Mouse (Mus musculus): ENCODE data around the gene Ggcx.

Ggcx gene

DNA sequence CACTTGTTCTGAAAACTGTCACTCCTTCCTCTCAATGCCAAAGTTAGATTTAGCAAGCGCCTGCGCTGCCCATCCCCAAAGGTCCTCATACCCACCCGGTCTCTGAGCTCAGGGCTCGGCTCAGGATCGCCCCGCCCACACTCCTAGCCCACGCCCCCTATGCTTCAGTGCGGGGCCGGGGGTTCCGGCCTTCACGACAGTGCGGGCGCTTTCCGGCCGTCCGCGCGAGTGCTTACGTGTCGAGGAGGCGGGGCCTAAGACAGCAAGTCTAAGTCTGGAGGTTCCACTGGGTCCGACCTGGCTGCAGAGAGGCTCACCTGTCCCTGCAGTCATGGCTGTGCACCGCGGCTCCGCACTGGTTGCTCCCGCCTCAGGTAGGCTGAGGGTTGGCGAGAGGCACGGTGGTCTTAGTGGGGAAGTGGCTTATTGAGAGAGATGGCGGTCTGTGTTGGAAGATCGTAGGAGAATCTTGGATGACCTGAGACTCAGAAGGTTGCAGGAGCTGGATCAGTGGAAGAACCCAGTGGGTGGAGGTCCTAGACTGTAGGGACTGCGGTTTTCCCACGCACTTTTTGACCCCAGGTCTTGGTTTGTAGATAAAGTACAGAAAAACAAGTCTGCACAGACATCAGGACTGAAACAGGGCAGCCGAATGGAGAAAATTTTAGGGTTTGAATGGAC, at the start of gene Ggcx:
Gene Ggcx (plus strand): TSS at position 233 of the 681 bp plus-strand sequence.
- in situ Hi-C loops (cut with MboI; ENCODE audit: low pct_unique_long_range_greater_than_20kb in 1 of 2, low sequenced_read_pairs in 2 of 2, unreplicated experiment in 1 of 2): loop anchor here in 1 of 2 experiments (25.0 kb wide), 1 partner anchor 423 kb away; no protein-coding TSS in a partner anchor

DNA sequence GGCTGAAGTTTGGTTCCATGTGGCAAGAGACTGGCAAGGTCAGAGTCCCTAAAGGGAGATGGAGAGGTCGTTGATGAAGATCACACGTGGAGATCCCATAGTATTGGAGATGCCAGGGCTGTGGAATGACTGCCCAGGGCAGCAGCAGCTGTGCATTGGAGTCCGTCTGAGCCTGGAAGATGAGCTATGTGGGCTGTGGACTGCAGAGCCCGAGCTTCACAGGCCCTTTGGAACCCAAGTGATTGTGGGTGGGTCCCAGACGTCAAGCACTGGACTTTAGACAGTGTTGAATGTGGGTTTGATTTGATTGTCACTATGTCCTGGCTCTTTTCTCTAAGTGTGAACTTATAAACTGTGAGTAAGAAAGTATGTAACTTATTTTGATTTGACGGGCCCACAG, 49.1 kb upstream of the Ggcx start:
- in situ Hi-C loops (cut with MboI; ENCODE audit: low pct_unique_long_range_greater_than_20kb in 1 of 2, low sequenced_read_pairs in 2 of 2, unreplicated experiment in 1 of 2): no loop called here

DNA sequence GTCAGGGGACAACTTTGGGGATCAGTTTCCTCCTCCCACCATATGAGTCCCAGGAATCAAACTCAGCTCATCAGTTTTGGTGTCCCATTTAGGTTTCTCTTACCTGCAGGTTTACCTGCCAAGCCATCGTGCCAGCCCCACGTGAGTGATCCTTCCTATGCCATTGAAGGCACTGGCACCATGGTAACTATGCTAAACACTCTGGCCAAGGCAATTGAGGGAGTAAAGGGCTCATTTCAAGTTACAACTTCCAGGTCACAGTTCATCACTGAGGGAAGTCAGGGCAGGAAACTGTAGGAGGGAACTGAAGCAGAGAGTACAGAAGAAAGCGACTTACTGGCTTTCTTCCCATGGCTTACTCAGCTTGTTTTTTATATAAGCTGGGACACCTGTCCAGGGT, 47.8 kb upstream of the Ggcx start:
- in situ Hi-C loops (cut with MboI; ENCODE audit: low pct_unique_long_range_greater_than_20kb in 1 of 2, low sequenced_read_pairs in 2 of 2, unreplicated experiment in 1 of 2): no loop called here

DNA sequence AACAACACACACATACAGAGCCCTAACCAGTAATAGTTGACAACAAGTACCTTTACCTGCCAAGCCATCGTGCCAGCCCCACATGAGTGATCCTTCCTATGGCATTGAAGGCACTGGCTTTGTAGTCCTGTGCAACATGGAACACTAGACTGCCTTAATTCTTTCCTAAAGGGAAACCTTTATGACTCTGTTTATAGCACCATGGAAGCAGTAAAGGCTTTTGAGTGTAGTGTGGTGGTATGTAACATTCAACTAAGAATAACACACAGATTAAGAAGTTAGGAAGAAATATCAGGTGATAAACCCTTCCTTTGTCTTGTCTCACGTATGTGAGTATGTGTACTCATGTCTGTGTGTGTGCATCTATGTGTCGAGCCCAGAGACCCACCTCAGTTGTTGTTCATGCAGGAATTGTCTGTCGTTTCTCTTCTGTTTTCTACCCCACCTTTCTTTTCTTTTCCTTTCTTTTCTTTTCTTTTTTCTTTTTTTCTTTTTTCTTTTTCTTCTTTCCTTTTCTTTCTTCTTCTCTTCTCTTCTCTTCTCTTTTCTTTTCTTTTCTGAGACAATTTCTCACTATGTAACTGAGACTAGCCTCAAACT, 47.2 kb upstream of the Ggcx start, which contains the start of gene Rnf181:
Gene Rnf181 (minus strand): TSS at position 113 of the 600 bp plus-strand sequence.
- in situ Hi-C loops (cut with MboI; ENCODE audit: low pct_unique_long_range_greater_than_20kb in 1 of 2, low sequenced_read_pairs in 2 of 2, unreplicated experiment in 1 of 2): no loop called here

DNA sequence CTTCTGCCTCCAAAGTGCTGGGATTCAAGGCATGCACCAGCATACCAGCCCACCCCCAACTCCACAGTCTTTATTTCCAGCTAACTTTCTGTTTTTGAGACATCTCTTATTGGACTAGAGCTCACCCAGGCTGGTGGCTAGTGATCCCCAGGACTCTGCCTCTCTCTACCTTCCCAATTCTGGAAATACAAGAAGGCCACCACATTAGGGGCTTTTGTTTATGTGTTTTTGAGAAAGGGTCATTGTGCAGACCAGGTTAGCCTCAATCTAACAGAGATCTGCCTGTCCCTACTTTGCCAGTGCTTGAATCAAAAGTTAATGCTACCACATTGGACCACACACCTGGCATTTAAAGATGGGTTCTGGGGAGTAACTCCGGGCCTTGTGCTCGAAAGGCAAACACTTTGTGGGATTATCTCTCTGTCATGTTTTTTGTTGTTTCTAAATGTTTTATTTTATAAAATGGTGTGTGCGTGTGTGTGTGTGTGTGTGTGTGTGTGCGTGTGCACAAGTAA, 46.6 kb upstream of the Ggcx start:
- in situ Hi-C loops (cut with MboI; ENCODE audit: low pct_unique_long_range_greater_than_20kb in 1 of 2, low sequenced_read_pairs in 2 of 2, unreplicated experiment in 1 of 2): no loop called here

DNA sequence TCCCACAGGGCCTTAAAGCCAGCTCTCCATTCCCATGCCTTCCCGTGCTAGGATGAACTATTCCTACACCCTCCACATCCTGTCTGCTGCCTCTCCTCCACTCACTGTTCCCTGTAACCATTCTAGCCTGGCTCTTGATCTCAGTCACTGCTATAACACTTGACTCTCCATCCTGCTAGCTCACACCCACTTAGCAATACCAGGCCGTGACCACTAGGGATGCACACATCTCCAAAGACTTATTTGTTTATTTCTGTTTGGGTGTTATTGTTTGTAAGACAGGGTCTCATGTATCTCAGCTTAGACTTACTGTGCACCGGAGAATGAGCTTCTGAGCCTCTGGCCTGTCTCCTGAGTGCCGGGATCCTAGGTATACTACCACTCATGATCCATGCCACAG, 44.6 kb upstream of the Ggcx start:
- in situ Hi-C loops (cut with MboI; ENCODE audit: low pct_unique_long_range_greater_than_20kb in 1 of 2, low sequenced_read_pairs in 2 of 2, unreplicated experiment in 1 of 2): no loop called here

DNA sequence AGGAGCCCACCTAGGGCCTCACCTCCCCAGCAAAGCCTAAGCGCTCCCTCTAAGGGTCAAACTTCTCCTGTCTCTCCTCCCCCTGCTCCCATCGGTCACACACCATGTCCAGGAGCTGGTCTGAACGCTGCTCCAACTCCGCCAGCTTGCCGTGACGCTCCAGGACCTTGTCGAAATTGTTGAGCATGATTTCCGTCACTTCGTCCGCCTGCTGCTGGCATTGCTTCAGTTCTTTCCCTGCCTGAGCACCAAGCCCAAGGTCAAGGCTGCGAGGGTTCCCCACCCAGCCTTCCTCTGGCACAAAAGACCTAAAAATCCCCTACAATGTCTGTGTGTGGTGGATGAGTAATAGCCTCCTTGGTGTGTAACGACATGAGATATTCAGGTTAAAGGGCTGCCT, 44.0 kb upstream of the Ggcx start:
- in situ Hi-C loops (cut with MboI; ENCODE audit: low pct_unique_long_range_greater_than_20kb in 1 of 2, low sequenced_read_pairs in 2 of 2, unreplicated experiment in 1 of 2): no loop called here

DNA sequence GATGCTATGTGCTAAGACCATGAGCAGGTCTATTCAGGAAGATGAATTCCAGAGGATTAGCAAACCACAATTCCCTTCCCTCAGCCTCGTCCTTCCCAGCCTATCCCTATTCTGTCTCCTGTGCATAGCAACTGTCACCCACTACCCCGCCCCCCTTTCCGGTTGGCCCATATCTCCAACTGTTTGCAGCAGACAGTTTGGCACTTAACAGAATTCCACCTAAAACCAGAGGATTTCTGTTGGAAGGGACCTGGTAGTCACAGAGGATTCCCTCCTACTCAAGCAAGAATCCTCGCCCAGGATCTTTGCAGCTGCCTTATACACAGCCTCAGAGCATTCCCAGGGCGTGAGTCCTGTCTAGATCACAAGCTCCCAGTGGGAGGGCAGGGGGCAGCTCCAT, 43.0 kb upstream of the Ggcx start:
- in situ Hi-C loops (cut with MboI; ENCODE audit: low pct_unique_long_range_greater_than_20kb in 1 of 2, low sequenced_read_pairs in 2 of 2, unreplicated experiment in 1 of 2): no loop called here

DNA sequence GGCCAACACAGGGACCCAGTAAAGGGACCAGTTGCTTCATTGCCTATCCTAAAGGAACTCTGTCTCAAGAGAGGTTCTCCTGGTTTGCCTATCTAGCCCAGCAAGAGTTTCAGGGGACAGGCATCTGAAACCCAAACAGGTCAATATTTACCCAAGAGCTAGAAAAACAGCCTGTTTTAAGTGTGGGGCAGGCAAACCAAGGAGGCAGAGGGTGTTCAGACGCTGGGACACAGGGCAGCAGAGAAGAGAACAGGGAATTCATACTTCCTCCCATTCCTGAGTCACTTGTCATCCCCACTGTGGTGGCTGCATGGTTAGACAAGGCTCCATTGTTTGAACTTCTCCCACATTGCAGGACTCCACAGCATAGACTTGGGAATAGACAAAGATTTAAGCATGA, 42.5 kb upstream of the Ggcx start:
- in situ Hi-C loops (cut with MboI; ENCODE audit: low pct_unique_long_range_greater_than_20kb in 1 of 2, low sequenced_read_pairs in 2 of 2, unreplicated experiment in 1 of 2): no loop called here

DNA sequence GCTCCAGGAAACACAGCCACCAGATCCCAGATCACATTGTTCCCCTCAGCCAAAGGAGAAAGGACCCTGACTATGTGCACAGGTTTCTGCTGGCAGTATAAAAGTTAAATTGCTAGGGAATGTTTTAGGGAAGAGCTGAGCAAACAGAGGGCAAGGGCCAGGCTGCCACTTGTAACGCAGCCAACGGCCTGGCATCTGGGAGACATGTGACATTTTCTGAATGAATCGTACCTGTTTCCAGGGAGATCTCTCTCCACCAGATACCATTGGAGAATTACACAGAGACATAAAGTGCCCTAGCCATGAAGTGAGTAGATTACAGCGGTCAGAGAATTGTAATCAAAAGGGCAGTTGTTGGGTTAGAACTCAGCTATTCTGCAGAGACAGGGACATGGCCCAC, 40.9 kb upstream of the Ggcx start:
- in situ Hi-C loops (cut with MboI; ENCODE audit: low pct_unique_long_range_greater_than_20kb in 1 of 2, low sequenced_read_pairs in 2 of 2, unreplicated experiment in 1 of 2): no loop called here

DNA sequence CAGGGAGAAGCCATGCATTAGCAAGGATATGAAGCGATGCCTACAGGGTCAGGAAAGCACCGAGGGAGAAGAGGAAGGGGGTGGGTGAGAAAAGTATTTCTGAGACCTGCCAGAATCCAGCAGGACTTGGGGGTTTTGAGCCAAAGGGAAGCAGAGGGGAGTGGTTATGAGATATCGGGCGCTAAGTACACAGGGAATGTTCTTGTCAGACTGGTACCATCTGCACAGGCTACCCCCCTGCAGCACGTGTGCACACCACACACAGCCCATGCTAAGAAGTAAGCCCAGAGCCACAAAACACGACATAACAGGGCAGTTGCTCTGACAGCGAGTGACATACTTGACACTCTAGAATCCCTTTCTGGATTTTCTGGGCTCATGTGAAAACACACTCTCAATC, 39.9 kb upstream of the Ggcx start:
- in situ Hi-C loops (cut with MboI; ENCODE audit: low pct_unique_long_range_greater_than_20kb in 1 of 2, low sequenced_read_pairs in 2 of 2, unreplicated experiment in 1 of 2): no loop called here

DNA sequence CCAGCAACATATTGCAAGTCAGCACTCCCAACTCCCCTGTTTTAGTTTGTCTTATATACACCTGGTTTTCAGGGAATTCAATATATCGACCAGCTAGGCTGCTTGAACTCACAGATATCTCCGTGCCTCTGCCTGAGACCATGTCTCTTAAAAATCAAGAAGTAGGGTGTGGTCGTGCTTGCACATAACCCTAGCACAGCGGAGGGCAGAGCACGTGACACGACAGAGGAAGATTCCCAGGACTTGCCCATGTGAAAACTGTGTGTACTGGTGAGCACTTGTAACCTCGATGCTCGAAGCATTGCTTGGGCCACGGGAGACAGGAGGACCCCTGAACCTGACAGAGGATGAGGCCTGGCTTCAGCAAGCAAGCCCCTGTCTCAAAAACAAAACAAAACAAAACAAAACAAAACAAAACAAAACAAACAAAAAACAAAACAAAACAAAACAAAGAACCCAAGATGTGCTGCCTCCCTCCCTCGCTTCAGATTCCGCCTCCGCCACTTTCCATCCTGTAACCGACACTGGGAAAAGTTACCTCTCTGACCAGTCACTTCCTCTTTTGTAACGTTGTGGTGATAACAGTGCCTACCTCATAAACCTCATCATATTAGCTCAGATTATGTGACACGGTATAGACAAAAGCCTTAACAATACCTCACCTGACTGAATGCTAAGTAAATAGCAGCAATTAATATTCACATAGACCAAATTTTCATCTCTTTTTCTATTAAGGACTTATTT, 39.1 kb upstream of the Ggcx start:
- in situ Hi-C loops (cut with MboI; ENCODE audit: low pct_unique_long_range_greater_than_20kb in 1 of 2, low sequenced_read_pairs in 2 of 2, unreplicated experiment in 1 of 2): no loop called here

DNA sequence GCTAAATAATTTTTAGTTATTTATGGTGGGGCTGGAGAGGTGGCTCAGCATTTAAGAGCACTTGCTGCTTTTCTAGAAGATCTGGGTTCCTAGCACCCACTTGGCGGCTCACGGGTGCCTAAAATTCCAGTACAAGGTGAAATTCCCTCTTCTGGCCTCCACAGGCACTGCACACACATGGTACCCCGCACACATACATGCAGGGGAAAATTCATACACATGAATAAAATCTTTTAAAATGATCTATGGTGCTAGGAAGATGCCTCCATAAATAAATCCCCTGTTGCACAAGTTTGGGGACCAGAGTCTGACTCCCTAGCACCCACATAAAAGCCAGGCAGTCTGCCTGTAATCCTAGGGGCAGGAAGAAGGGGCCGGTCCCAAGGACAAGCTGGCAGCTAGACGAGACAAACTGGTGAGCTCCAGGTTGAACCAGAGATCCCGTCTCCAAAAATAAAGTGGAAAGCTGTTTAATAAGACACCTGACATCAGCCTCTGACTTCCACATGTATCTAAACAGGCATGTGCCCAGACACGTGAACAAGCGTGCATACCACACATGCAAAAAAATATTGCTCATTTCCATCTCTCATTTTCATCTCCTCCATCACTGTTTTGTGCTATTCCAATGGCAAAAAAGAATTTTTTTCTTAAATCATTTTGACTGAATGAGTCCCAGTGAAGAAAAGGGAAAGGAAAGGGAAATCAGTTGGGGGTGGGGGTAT, 35.4 kb upstream of the Ggcx start:
- in situ Hi-C loops (cut with MboI; ENCODE audit: low pct_unique_long_range_greater_than_20kb in 1 of 2, low sequenced_read_pairs in 2 of 2, unreplicated experiment in 1 of 2): no loop called here

DNA sequence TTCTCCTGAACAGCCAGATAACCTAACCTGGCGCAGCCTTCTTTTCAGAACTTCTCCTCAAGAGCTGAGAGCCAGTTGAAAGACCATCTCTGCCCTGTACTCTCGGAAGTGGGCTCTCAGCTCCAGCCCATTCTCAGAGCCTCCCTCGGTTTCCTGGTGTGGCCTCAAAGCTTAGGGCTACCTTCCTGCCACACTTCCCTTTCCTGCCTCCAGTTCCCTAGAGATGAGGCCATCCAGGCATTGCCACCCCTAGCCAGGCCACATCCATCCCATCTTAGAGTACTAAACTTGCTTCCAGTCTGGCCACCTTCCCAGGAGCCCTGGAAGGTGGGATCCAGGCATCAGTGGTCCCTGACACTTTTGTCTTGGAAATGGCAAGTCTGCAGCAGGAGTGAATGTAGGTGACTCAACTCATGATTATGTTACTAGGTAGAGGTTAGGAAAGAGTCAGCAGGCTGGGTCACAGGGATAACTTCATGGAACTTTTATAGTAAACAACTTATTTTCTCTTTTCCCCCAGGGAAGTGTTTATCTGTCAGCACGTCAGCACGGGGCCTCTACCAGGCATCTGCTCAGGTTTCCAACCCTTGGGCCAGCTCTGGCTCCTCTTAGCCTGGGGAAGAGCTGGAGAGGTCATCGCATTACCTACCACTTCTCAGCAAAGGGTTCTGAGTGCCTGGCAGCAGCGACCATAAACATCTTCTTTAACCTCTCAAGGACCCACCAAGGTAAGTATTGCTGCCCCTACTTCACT, 34.6 kb upstream of the Ggcx start:
- in situ Hi-C loops (cut with MboI; ENCODE audit: low pct_unique_long_range_greater_than_20kb in 1 of 2, low sequenced_read_pairs in 2 of 2, unreplicated experiment in 1 of 2): no loop called here

DNA sequence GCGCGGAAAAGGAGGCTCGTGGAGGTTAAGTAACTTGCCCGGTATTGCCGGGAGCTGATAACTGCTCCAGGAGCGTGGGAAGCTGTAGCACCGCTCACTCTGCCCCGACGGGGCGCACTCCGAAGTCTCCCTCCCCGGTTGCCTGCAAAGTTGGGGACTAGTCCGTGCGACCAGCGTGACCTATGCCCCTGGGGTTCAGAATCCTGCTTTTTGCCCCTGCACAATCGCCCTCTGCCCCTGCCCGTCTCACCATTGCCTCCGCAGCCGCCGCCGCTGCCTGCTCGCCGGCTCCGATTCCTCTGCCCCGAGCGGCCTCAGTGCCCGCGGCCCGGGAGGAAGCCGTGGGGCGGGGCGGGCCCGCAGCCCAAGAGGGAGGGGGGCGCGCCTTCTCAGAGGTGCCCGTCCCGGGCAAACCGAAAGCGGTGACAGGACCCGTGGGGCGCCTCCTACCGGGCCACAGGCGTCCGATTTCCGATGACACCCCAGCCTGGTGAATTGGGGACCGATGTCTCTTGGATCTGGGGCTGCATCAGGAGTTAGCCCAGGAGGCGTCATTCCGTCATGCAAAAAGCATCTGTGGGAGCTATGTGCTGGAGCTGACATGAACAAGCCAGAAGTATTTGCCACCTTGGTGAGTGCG, 33.9 kb upstream of the Ggcx start, which contains the start of gene Vamp5:
Gene Vamp5 (minus strand): TSS at position 338 of the 640 bp plus-strand sequence.
- in situ Hi-C loops (cut with MboI; ENCODE audit: low pct_unique_long_range_greater_than_20kb in 1 of 2, low sequenced_read_pairs in 2 of 2, unreplicated experiment in 1 of 2): no loop called here

DNA sequence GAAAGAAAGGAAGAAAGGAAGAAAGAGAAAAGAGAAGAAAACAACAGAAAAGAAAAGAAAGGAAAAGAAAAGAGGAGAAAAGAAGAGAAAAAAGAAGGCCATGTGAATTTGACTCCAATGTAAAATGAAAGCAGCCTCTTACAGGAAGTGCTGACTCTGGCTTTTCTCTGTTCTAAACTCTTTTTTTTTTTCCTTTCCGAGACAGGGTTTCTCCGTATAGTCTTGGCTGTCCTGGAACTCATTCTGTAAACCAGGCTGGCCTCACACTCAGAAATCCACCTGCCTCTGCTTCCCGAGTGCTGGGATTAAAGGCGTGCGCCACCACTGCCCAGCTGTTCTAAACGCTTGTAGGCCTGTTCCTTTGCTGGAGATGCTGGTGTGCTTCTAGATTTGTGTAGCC, 31.6 kb upstream of the Ggcx start:
- in situ Hi-C loops (cut with MboI; ENCODE audit: low pct_unique_long_range_greater_than_20kb in 1 of 2, low sequenced_read_pairs in 2 of 2, unreplicated experiment in 1 of 2): no loop called here

DNA sequence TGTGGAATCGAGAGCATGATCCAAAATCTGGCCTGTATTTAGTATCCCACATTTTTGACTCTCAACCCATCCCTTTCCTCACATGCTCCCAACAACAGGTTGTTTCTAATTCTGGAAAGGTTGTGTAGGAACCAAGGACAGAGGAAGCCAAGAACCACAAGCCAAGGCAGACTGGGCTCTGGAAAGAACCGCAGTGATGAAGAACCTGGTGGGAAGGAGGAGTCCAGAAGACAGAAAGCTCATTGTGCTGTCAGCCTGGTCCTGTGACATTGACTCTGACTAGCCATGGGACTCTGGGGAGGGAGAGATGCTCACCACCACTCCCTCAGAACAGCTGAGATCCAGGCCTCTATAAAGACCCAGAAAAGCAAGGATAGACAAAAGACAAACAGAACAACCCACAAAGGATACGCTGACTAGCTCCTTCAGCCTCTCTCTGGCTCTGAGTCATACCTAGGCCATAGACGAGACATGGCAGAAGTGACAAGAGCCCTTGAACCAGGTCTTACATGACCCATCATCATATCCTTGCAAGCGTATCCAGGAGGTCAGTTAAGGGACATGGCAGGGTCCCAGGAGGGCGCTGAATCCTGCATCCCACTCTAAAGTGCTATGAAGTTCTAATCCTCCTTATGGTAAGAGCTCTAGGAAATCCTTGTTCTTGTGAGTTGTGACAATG, 30.8 kb upstream of the Ggcx start:
- in situ Hi-C loops (cut with MboI; ENCODE audit: low pct_unique_long_range_greater_than_20kb in 1 of 2, low sequenced_read_pairs in 2 of 2, unreplicated experiment in 1 of 2): no loop called here
